Mouse (Mus musculus) liver, embryonic 14.5 days (tissue): ENCODE results near the gene Clec3b.

ENCODE experiments used
- CTCF ChIP-seq: IDR thresholded peaks from 2 replicates; pipeline ENCODE4 v1.5.1; 2016; ENCODE audit warnings: antibody characterized with exemption, low read depth, control low read depth
- EP300 ChIP-seq: IDR thresholded peaks from 2 replicates; pipeline ENCODE4 v1.6.1; 2016; ENCODE audit warnings: antibody characterized with exemption, low read depth

- TF ChIP-seq CTCF (no peak), EP300 (no peak)
These were observed 11.0 kb downstream of the Clec3b start for GRCm38 (mm10) chr9:123161792-123162191.
